Mouse (Mus musculus): ENCODE results near the gene Gm44503. TPM values are rescaled to one million over a fixed set of nuclear protein-coding genes. Genes with fewer than 3 reads are reported as not detected.

Gene Gm44503
- polyA plus RNA-seq, 1 experiment from 2014 or later = not detected

DNA sequence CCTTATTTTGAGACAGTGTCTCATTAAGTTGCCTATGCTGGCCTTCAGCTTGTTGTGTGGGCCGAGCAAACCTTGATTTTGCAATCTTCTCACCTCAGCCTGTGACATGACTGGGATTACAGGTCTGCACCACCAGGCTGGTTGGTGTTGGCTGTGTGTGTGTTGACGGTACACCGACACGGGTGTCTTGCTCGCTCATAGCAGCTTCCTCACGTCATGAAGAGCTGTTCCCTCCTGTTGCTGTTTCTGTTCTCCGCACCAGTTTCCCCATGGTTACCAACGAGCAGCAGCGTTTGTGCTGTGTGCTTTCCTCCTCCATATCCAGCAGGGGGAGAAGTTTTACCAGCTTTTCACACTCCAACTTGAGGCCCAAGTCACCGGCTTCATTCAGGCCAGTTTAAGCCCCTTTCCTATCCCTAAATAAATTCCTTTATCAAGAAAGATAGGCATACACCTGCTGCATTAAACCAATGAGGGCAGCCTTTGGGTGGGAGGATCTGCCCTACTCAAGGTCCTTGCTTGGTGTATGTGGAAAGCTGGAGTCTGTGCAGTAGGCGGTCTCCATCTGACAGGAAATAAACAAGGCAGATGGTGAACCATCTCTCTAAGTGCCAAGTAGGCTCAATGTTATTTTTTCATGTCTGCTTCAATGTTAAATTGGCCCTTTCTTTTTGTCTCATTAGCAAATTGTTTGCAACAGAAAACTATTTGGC is 9.9 kb downstream of the Gm44503 start:
- H3K9me3 ChIP-seq (ENCODE audit: low read length) = no peaks in the 10 kb centered on the region
- WGBS (ENCODE audit: insufficient replicate concordance) = 15% methylated on average over 11 of the region's 11 CpGs
- H3K27me3 ChIP-seq (ENCODE audit: insufficient read depth, low read length) = no peaks in the 10 kb centered on the region
- ATAC-seq = peak; percentile 79
- H3K36me3 ChIP-seq (replicated peaks; ENCODE audit: insufficient read depth, low read length) = no peaks in the 10 kb centered on the region
- H3K4me3 ChIP-seq (ENCODE audit: low read depth, low read length) = no peak overlapping the region
- H3K4me2 ChIP-seq (ENCODE audit: low read depth, low read length) = peak overlapping the region; percentile 61
- no peak for TF ChIP-seq EP300 (IDR thresholded peaks at IDR 0.05; ENCODE audit: low read depth)
- TF ChIP-seq CTCF (IDR thresholded peaks at IDR 0.05; ENCODE audit: low read depth) = peak; percentile 79
- peak overlapping the region; percentile 61 for H3K27ac ChIP-seq (ENCODE audit: low read depth)
- no peak overlapping the region for H3K9ac ChIP-seq (replicated peaks)
- peak; percentile 55 for DNase-seq
- H3K4me1 ChIP-seq (ENCODE audit: insufficient read depth) = peaks cover 8% of the 10 kb centered on the region

DNA sequence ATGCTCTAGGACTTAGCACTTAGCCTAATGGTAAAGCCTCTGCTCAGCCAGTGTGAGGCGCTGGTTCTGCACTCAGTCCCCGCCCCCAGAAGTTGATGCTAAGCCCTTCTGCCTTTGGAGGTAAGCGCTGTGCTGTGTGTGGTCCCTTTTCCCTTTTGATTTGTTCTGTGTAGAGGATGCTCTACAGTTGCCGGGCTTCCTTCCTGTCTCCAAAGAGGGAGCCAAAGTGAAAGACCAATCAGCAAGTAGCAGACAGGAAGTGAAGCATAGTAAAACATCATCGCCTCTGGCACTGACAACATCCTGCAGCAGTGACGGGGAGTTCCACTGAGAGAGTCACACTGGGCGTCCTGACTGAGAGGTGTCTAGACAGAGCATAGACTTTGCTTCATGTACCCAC is 11.2 kb downstream of the Gm44503 start:
- peak; percentile 32 for TF ChIP-seq CTCF (IDR thresholded peaks at IDR 0.05; ENCODE audit: low read depth)
- no peak for TF ChIP-seq EP300 (IDR thresholded peaks at IDR 0.05; ENCODE audit: low read depth)
- Histone ChIP-seq H3K4me1 (ENCODE audit: insufficient read depth) (peaks cover 8% of the 10 kb centered on the region), H3K27ac (ENCODE audit: low read depth) (no peak overlapping the region), H3K9ac (replicated peaks) (no peak overlapping the region), H3K36me3 (replicated peaks; ENCODE audit: insufficient read depth, low read length) (no peaks in the 10 kb centered on the region), H3K4me2 (ENCODE audit: low read depth, low read length) (no peak overlapping the region), H3K4me3 (ENCODE audit: low read depth, low read length) (no peak overlapping the region), H3K9me3 (ENCODE audit: low read length) (no peaks in the 10 kb centered on the region), H3K27me3 (ENCODE audit: insufficient read depth, low read length) (no peaks in the 10 kb centered on the region)
- DNase-seq (peak; percentile 18), ATAC-seq (peak; percentile 20; the same call in 1 of the 2 replicates)
- 59% methylated on average over 7 of the region's 7 CpGs for whole genome bisulfite sequencing (ENCODE audit: insufficient replicate concordance)

DNA sequence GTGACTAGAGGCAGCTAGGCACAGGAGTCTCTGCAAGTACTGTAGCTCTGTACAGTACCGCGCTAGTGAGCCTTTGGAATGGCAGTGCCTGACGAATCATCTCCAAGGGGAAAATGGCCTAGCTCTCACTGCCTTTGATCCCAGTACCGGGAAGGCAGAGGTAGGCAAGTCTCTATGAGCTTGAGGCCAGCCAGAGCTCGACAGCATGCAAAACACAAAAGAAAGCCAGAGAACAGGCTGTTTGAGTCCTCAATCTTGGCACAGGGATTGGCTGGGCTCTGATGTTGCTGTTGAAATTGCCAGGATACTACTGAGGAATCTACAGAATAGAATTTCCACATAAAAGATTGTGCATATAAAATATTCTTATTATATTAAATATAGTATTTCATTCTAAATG is 13.8 kb downstream of the Gm44503 start:
- H3K27me3 ChIP-seq (ENCODE audit: insufficient read depth, low read length) = no peaks in the 10 kb centered on the region
- peaks cover 6% of the 10 kb centered on the region; the same call in 1 of the 2 replicates for H3K4me1 ChIP-seq (ENCODE audit: insufficient read depth)
- H3K36me3 ChIP-seq (replicated peaks; ENCODE audit: insufficient read depth, low read length) = no peaks in the 10 kb centered on the region
- no peak overlapping the region for H3K27ac ChIP-seq (ENCODE audit: low read depth)
- no peaks in the 10 kb centered on the region for H3K9me3 ChIP-seq (ENCODE audit: low read length)
- no peak for ATAC-seq
- no peak overlapping the region for H3K9ac ChIP-seq (replicated peaks)
- no peak overlapping the region for H3K4me2 ChIP-seq (ENCODE audit: low read depth, low read length)
- DNase-seq = no peak
- WGBS (ENCODE audit: insufficient replicate concordance) = 84% methylated on average over 5 of the region's 5 CpGs
- H3K4me3 ChIP-seq (ENCODE audit: low read depth, low read length) = no peak overlapping the region
- TF ChIP-seq EP300 (IDR thresholded peaks at IDR 0.05; ENCODE audit: low read depth) (no peak), CTCF (IDR thresholded peaks at IDR 0.05; ENCODE audit: low read depth) (no peak)

DNA sequence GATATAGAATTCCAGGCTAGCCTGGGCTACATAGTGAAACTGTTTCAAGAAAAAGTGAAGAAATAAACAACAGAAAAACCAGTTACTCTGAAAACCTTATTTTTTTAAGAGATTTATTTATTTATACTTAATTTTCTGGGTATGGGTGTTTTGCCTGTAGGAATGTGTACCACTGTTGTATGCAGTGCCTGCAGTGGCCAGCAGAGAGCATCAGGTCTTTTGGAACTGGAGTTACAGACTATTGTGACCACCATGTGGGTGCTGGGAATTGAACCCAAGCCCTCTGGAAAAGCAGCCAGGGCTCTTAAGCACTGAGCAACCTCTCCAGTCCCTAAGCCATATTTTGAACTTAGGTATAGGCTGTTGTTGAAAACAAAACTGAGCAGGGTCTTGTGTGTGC is 14.3 kb downstream of the Gm44503 start:
- no peak overlapping the region for H3K9ac ChIP-seq (replicated peaks)
- no peaks in the 10 kb centered on the region for H3K27me3 ChIP-seq (ENCODE audit: insufficient read depth, low read length)
- no peak for DNase-seq
- H3K4me3 ChIP-seq (ENCODE audit: low read depth, low read length) = no peak overlapping the region
- no peak overlapping the region for H3K27ac ChIP-seq (ENCODE audit: low read depth)
- no peak overlapping the region for H3K4me2 ChIP-seq (ENCODE audit: low read depth, low read length)
- H3K36me3 ChIP-seq (replicated peaks; ENCODE audit: insufficient read depth, low read length) = no peaks in the 10 kb centered on the region
- no peaks in the 10 kb centered on the region for H3K9me3 ChIP-seq (ENCODE audit: low read length)
- TF ChIP-seq EP300 (IDR thresholded peaks at IDR 0.05; ENCODE audit: low read depth) (no peak), CTCF (IDR thresholded peaks at IDR 0.05; ENCODE audit: low read depth) (no peak)
- ATAC-seq = no peak
- peaks cover 4% of the 10 kb centered on the region; the same call in 1 of the 2 replicates for H3K4me1 ChIP-seq (ENCODE audit: insufficient read depth)

DNA sequence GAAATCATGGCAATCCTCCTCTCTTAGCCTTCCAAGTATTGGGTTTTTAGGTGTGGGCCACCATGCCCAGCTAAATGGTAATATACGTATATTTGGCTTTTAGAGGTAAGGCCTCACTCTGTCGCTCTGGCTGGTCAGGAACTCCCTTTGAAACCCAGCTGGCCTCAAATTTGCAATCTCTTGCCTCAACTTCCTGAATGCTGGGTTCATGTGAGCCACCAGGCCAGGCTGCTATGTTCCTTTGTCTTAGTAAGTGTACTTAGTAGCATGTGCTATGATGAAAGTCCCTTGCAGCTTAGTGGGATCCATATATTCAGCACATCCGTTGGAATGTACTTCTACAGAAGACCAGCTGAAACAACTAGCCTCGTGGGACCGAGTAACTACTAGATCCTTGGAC is 16.1 kb downstream of the Gm44503 start:
- H3K36me3 ChIP-seq (replicated peaks; ENCODE audit: insufficient read depth, low read length) = no peaks in the 10 kb centered on the region
- WGBS (ENCODE audit: insufficient replicate concordance) = 64% methylated on average over 5 of the region's 5 CpGs
- H3K27me3 ChIP-seq (ENCODE audit: insufficient read depth, low read length) = no peaks in the 10 kb centered on the region
- no peak overlapping the region for H3K4me3 ChIP-seq (ENCODE audit: low read depth, low read length)
- H3K9me3 ChIP-seq (ENCODE audit: low read length) = no peaks in the 10 kb centered on the region
- DNase-seq (peak; percentile 21), ATAC-seq (no peak)
- H3K4me2 ChIP-seq (ENCODE audit: low read depth, low read length) = 0 out of 2 replicates have a peak overlapping the region, but pooled peaks have one; percentile 6
- TF ChIP-seq CTCF (IDR thresholded peaks at IDR 0.05; ENCODE audit: low read depth) = no peak
- no peak for TF ChIP-seq EP300 (IDR thresholded peaks at IDR 0.05; ENCODE audit: low read depth)
- no peaks in the 10 kb centered on the region for H3K4me1 ChIP-seq (ENCODE audit: insufficient read depth)
- no peak overlapping the region for H3K9ac ChIP-seq (replicated peaks)
- H3K27ac ChIP-seq (ENCODE audit: low read depth) = peak overlapping the region; percentile 44; the same call in 1 of the 2 replicates

DNA sequence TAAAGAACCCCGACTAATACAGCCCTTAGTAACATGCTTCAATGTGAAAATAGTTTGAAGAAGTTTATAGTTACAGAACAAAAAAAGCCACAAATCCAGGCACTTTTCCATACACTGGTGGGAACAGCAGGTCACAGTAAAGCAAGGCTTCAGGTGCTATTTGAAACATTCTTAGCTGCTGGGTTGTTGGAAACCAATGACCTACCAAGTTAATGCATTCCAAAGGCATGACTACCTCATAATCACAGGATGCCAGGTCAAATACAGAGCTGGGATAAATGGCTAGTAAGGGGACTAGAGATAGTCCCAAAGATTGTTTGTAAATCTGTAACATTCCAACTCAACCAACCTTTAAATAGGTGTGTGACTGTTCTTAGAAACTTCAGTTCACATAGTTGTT is 16.6 kb downstream of the Gm44503 start:
- H3K27ac ChIP-seq (ENCODE audit: low read depth) = no peak overlapping the region
- TF ChIP-seq CTCF (IDR thresholded peaks at IDR 0.05; ENCODE audit: low read depth) = no peak
- no peak for TF ChIP-seq EP300 (IDR thresholded peaks at IDR 0.05; ENCODE audit: low read depth)
- no peaks in the 10 kb centered on the region for H3K36me3 ChIP-seq (replicated peaks; ENCODE audit: insufficient read depth, low read length)
- H3K9ac ChIP-seq (replicated peaks) = no peak overlapping the region
- no peaks in the 10 kb centered on the region for H3K4me1 ChIP-seq (ENCODE audit: insufficient read depth)
- H3K4me2 ChIP-seq (ENCODE audit: low read depth, low read length) = no peak overlapping the region
- H3K4me3 ChIP-seq (ENCODE audit: low read depth, low read length) = no peak overlapping the region
- DNase-seq (no peak), ATAC-seq (no peak)
- WGBS (ENCODE audit: insufficient replicate concordance) = 77% methylated on average over 1 of the region's 1 CpGs
- H3K9me3 ChIP-seq (ENCODE audit: low read length) = no peaks in the 10 kb centered on the region
- H3K27me3 ChIP-seq (ENCODE audit: insufficient read depth, low read length) = no peaks in the 10 kb centered on the region
